Mouse (Mus musculus) regulatory T cell (primary cell): ENCODE results near the gene Shisal2a.

Experiments used
- in situ Hi-C: fragments of 300-600 bp; cut with MboI, MseI; formaldehyde crosslinking; loops from one replicate; pipeline ENCODE4 v1.15.1; 2025; ENCODE audit warnings: high pct_unique_total_duplicates

Gene Shisal2a

GRCm38 (mm10) chr4:108338321-108338733, 44.8 kb downstream of the Shisal2a start:
- in situ Hi-C loops: no loop called here

GRCm38 (mm10) chr4:108337817-108338216, 45.3 kb downstream of the Shisal2a start:
- in situ Hi-C loops: no loop called here

DNA sequence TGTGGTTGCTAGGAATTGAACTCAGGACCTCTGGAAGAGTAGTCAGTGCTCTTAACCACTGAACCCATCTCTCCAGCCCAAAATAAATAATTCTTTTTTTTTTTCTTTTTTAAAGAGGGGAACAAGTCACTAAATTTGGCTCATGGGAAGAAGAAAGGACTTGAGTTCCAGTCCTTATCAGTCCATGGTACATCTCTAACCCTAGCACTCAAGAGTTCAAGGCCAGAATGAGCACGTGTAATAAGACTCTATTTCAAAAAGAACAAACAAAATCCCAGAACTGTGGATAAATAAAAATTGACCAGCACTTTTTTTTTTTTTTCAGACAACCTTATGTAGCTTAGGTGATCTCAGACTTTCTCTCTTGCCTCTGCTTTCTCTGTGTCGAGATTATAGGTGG, 46.4 kb downstream of the Shisal2a start:
- in situ Hi-C loops: no loop called here

- in situ Hi-C loops: no loop called here
These were observed 47.7 kb downstream of the Shisal2a start for GRCm38 (mm10) chr4:108335413-108335812.

- in situ Hi-C loops: no loop called here
These were observed 51.1 kb downstream of the Shisal2a start for GRCm38 (mm10) chr4:108332041-108332440.

DNA sequence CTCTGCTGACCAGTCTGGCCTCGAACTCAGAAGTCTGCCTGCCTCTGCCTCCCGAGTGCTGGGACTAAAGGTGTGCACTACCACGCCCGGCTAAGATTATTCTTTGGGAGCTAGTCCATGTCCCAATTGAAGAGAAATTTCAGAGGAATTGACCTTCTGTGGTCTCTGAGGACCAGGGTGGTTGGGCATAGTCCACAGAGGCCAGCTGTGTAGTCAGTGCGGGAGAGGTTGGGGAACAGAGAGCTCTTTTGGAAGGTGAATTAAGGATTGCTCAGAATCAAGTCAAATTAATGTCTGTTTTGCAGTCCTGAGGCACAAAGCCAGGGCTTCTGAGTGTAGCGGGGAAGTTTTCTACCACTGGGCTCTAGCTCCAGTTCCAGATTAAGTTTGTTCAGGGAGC, 53.3 kb downstream of the Shisal2a start:
- in situ Hi-C loops: loop anchor here (5.0 kb wide), 1 partner anchor 78 kb away; no protein-coding TSS in a partner anchor

GRCm38 (mm10) chr4:108327730-108328484, 55.2 kb downstream of the Shisal2a start, which contains the start of gene Coa7:
Gene Coa7 (plus strand): TSS chr4:108328140.
- in situ Hi-C loops: loop anchor here (5.0 kb wide), 1 partner anchor 76 kb away; no protein-coding TSS in a partner anchor

DNA sequence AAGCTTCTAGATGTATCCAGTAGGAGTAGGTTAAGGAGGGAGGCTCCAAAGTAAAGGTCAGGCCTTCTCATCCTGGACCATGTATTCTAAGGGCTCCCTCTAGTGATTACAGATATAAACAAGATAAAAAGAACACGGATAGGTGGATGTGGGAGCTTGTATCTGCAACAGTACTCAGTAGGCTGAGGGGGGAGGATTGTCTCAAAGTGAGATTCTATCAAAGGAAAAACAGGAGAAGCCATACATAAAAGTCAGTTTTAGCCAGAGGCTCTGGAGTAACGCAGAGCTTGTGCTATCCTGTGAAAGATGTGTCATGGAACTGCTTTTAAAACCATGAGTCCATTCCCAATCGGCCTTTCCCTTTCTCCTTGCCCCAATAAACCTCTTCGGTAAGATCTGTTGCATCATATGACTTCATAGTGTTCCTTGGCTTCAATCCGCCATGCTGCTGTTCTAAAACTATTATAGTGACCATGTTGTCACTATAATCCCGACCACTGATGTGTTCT, 56.0 kb downstream of the Shisal2a start:
- in situ Hi-C loops: loop anchor here (5.0 kb wide), 1 partner anchor 75 kb away; no protein-coding TSS in a partner anchor

GRCm38 (mm10) chr4:108323588-108323987, 59.6 kb downstream of the Shisal2a start:
- in situ Hi-C loops: no loop called here

GRCm38 (mm10) chr4:108320627-108321380, 62.3 kb downstream of the Shisal2a start:
- in situ Hi-C loops: no loop called here

GRCm38 (mm10) chr4:108319747-108320146, 63.4 kb downstream of the Shisal2a start:
- in situ Hi-C loops: no loop called here

GRCm38 (mm10) chr4:108318649-108319615, 64.2 kb downstream of the Shisal2a start:
- in situ Hi-C loops: no loop called here
